Mouse (Mus musculus) spleen, postnatal 10 days (tissue): ENCODE measurements around the gene Speg.

Experiments used
- DNase-seq, 2 experiments: peaks; one replicate each; pipeline ENCODE4 v3.0.0; 2021 to 2022; ENCODE audit warnings: low spot score in 2 of 2

The Speg gene

DNA sequence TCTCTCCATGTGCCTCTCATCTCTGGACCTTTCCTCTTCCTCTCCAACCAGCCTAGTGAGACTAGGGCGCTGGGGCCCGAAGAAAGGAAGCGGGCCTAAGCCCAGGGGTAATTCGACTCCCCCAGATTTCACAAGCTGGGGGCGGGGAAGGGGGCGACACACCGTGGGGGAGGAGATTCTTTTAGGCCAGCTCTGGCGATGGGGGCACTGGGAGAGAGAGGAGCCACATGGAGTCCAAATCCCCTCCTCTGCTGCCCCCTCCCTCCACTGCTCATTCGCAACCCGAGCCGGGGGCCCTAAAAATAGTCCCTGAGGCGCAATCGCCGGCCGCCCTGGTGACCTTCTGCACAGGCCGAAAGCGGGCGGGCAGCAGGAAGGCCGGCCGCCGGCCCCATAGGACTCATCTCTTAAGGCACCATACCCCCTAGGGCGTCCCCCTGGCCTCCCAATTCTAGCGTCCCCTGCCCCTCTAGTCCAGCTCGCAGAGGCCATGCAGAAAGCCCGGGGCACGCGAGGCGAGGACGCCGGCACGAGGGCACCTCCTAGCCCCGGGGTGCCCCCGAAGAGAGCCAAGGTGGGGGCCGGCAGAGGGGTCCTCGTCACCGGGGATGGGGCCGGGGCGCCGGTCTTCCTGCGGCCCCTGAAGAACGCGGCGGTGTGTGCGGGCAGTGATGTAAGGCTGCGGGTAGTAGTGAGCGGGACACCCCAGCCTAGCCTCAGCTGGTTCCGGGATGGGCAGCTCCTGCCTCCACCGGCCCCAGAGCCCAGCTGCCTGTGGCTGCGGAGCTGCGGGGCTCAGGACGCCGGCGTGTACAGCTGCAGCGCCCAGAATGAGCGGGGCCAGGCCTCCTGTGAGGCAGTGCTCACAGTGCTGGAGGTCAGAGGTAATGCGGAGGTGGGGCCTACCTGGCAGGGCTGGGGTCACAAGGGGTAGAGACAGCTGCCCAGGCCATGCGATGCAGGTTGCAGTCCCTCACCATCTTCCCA is at the start of gene Speg:
Speg (plus strand) TSS at position 348 of the 987 bp plus-strand sequence.
- DNase-seq, result no peak

DNA sequence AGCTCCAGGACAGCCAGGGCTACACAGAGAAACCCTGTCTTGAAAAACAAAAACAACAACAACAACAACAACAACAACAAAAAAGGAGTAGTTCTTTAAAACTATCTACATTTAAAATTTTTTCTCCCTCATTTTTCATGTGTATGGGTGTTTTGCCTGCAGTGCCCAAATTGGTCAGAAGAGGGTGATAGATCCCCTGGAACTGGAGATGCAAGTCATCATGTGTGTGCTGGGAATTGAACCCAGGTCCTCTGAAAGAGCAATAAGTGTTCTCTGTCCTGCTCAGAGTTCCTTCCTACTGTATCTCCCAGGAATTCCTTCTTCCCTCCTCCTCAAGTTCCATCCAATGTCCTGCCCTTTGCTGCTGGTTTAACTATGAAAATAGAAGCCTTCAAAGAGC is 47.6 kb upstream of the Speg start:
- no peak for DNase-seq

DNA sequence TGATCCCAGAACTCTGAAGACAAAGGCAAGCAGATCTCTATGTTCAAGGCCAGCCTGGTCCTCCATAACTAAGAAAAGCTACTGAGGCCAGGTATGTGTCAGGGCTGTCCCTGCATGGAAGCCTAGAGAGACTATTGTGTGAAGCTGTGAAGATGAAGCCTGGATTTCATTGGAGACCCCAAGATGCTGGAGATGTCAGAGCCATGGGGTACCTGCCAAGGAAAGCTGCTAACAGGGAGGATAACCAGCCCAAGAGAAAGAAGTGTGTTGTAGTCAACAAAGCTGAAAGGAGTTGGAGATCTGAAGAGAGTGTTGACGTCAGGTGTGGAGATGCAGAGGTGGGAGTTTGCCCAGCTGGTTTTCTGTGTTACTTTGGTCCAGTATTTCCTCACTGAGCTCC is 43.8 kb upstream of the Speg start:
- no peak for DNase-seq

DNA sequence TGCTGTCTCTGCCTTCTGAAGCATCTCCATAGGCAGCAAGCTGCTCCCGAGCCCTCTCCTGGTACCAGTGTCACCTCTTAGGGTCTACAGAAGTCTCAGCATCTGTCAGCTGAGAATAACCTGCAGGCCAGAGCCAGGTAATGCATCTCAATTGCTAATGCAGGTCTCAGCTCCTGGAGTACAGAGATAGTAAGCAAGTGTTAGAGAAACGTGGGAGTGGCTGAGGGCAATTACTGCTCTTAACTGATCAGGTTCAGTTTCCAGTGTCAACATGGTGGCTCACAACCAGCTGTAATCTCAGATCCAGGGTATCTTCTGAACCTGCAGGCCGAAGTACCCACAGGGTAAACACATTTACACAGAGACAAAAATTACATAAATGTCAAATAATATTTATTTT is 38.6 kb upstream of the Speg start:
- DNase-seq, result no peak

DNA sequence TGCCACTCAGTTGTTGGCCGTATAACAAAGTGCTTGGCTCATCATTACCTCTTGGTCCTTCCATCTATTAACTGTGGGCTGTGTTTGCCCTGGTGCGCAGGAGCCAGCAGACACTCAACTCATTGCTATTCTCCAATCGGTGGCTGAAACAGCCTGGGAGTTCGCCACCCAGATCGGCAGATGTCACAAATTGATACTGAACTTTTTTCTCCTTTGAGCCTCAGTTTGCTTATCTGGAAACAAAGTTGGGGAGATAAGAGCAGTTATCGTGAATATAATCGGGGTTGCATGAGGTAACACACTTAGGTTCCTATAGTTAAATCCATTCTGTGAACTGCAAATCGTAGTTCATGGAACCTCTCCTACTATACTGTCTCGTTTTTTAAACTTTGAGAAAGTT is 38.0 kb upstream of the Speg start:
- DNase-seq, result no peak

DNA sequence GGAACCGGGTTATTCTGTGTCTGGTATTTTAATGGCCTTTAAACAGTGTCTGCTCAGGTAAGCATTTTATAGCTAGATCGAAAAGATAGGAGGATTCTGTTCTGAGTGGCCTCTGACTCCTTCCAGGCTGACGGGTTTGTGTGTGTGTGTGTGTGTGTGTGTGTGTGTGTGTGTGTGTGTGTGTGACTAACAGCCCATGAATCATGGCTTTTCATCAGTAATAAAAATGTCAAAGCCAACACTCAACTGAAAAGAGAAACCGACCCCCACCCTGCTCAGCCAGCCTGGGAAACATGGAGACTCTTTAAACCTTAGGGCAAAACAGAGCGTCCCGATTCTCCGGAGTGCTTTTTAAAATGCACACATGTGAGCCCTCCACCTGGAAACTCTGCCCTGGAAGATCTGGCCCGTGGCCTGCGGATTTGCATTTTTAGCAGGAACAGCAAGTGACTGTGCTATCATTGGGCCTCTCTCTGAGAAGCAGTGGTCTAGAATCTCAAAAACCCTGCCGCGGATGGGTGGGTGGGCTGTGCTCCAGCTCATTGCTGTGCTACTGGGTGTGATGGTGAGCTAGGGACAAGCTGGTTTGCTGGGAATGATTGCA is 36.9 kb upstream of the Speg start:
- no peak for DNase-seq

DNA sequence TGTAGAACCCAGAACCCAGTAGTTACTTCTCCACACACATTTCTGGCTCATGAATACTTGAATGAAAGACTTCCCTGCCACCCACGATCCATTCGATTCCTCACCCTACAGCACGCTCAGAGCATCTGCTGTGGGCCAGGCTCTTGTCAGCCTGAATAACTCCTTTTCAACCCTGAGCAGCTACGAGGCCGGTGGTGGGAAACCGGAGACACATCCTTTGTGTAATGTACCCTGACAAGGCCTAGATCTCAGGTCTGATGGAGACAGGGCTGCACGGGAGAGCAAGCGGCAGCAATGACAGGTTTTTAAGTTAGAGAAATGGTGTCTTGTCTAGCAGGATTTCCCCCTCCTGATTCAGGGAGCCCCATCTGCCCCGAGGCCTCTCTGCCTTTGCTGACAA is 35.8 kb upstream of the Speg start:
- DNase-seq, result no peak

DNA sequence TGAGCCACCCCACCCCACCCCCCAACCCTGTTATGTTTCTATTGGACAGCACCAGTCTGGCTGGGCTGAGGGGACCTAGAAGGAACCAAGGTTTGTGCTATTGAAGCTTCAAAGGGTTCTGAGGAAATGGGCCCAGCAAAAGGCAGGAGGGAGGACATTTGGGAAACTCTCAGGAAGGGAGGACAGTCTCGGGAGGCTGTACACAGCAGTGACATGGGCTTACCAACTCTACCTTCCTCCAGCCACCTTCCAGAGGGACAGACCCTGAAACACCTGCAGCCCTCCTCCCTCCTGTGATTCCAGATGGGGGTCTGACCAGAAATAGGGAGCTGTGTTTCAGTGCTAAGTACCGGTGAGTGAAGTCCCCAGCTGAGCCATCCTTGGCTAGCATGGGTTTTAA is 34.6 kb upstream of the Speg start:
- no peak for DNase-seq

DNA sequence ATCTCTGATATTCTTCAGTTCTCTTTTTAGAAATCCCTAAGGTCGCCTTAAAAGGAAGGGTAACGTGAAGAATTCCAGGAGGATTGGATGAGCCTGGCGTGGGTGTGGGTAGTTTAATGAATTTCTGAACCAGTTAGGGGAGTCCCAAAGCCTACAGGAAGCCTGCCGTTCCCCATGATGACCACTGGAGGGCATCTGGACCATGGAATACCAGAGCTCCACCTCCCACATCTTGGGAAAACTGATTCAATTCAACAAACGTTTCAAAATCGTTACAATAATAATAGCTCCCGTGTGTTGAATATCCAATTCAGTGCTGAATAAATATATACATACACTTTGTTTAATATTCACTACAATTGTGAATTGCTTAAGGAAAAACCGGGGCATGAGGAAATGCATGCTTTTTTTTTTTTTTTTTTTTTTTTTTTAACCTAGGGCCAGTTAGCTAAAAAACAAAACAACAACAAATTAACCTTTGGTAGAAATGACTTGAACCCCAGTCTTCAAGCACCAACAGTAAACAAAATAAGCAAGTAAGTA is 32.2 kb upstream of the Speg start:
- DNase-seq, result peak in 1 of 2 experiments; percentile 37

DNA sequence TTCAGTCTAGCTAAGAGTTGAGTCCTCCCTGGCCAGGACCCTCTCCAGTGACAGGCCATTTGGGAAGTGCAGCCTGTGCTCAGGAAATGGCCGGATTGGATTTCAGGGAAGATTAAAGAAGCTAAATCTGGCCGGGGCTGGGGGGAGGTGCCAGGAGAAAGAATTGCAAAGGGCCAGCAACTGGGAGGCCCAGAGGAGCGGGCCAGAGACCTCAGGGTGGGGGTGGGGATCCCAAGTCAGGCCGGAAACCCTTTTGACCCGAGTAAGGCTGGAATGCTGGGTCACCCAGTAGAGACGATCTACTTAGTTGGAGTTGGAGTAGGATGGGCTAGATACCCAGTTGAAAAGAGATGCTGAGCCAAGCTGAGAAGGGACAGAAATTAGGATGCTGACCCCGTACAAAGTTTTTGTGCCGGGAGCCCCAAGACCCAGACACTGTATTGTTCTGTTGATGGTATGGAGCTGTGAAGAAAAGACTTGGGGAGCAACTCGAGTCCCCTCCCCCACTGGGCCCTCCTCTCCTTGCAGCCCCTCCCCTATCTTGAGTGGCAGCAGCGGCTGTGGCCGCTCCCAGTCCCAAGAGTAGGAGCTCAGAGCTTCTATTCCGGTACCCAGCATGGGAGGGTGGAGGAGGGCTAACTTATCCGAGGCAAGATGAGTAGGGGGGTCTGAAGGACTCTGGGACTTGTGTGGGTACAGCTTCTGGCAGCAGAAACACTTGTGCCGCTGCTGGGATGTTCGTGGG is 30.6 kb upstream of the Speg start:
- DNase-seq, result peak in 1 of 2 experiments; percentile 17

DNA sequence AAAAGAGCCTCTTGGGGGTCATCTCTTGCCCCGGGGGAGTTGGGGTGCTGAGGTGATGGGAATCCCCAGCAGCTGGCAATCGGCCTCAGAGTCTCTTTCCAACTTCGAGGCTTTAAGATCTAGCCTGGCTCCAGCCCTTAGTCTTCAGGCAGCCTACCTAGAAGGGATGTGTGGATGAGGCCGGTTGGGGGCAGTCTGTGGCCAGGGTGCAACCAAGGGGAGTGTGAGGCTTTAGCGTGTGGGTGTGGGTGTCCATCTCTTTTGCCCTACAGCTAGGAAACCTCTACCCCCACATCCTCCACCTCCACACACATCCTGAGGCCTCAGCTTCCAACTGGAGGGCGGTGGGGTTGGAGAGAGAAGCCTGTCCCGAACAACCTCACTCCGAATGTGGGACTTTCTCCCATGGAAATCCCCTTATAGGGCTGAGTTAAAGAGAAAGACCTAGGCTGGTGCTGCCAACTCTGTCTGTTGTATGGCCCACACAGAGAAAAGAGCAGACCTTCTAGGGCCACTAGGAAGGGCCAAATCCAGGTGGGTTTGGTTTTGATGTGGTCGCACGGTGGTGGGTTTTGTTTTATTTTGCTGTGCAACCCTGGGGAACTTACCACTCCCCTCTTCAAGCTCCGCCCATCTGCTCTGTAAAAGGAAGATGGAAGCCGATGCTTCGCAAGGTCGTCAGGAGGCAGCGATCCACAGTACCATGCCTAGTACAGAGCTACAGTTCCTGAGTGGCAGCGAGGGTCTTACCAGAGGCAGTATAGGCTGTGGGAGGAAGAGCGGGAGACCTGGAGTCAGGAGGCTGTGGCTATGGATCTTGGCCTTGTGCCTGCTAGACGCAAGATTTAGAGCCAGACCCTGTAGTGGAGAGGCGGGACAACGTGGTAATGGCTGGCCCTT is 29.8 kb upstream of the Speg start:
- no peak for DNase-seq

DNA sequence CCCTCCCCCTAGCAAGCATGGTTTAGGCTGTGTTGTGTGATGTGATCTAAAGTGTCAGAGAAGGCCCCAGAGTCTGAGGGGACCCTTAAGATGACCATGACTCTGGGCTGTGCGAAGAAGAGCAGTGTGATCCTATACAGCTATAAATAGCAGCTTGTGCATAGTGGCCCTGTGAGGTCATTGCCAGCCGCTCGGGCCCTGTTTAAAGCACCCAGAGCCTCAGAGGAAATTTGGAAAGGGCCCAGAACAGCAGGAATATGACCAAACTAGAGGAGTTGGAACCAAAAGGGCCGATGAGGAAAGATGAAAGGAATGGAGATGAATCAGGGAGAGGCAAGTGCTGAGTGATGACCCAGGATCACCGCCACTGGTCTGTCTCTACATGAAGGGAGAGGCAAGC is 27.8 kb upstream of the Speg start:
- no peak for DNase-seq

DNA sequence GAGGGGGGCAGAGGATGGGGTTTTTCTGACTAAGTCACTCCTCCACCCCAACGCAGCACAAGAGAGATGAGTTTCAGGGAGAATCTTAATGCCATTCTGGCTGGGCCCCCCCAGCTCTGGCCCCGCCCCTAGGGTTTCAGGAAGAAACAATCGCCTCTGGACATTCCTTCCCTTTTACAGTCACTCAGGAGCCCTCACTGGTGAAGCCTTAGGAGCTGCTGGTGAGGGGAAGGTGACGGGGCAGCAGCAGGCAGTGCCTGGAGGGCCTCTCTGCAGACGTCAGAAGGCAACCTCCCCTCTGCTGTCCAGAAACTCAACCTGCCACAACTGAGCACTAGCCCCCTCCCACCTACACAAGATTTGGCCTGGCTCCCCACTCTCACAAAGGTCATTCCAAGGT is 25.8 kb upstream of the Speg start:
- no peak for DNase-seq

DNA sequence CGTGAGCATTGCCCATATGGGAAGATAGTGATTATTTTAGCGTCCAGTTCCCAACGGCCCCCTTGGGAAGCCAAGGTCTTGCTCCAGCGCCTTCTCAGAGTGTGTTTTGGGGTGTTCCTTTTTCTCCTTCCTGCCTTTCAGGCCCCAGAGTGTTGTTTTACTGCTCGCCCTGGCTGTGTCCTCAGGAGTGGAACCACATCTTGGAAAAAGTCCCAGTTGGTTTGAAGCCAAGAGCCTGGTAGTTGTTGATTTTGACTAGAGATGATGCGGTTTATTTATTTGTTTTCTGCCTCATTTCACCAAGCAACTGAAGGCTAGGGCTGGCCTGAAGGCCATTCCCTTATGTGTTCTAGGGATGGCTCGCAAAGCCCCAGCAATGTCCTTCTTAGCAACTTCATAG is 17.8 kb upstream of the Speg start:
- DNase-seq, result no peak

DNA sequence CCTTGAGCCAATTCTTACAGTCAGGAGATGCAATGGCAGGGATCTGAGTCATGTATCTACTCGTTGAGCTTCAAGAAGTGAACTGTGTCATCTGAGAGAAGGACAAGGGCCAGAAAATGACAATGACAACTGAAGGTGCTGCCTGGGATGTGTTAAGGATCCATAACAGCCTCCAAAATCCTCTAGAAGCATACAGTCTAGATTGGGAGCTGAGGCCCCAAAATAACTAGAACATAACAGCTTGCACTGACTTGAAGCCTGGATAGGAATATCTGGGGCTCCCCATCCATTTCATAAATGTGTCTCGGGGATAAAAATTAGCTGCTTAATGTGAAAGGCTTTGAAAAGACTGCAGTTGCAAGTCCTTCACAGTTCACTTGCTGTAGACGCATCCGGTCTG is 17.1 kb upstream of the Speg start:
- no peak for DNase-seq

DNA sequence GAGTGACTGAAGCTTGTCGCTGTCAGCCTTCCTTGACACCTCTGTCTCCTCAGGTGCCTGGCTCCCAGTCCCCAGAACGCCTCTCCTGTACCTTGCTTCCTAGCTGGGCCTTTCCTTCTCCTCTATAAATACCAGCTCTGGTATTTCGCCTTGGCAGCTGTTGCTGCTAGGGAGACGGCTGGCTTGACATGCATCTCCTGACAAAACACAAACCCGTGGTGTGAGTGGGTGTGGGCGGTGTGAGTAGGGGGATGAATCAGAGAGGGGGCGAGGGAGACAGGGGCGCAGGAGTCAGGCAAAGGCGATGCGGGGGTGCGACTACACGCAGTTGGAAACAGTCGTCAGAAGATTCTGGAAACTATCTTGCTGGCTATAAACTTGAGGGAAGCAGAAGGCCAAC is 15.8 kb upstream of the Speg start:
- DNase-seq, result no peak

DNA sequence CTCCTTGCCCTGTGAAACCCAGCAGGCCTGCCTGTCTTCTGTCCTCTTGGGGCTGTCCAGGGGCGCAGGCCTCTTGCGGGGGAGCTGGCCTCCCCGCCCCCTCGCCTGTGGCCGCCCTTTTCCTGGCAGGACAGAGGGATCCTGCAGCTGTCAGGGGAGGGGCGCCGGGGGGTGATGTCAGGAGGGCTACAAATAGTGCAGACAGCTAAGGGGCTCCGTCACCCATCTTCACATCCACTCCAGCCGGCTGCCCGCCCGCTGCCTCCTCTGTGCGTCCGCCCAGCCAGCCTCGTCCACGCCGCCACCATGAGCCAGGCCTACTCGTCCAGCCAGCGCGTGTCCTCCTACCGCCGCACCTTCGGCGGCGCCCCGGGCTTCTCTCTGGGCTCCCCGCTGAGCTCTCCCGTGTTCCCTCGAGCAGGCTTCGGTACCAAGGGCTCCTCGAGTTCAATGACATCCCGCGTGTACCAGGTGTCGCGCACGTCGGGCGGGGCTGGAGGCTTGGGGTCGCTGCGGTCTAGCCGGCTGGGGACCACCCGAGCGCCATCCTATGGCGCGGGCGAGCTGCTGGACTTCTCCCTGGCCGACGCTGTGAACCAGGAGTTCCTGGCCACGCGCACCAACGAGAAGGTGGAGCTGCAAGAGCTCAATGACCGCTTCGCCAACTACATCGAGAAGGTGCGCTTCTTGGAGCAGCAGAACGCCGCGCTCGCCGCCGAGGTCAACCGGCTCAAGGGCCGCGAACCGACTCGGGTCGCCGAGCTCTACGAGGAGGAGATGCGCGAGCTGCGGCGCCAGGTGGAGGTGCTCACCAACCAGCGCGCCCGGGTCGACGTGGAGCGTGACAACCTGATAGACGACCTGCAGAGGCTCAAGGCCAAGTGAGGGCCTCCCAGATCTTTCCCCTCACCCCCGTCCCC is 14.7 kb upstream of the Speg start, which contains the start of gene Des:
Des (plus strand) TSS at position 218 of the 920 bp plus-strand sequence.
- DNase-seq, result peak in 1 of 2 experiments; percentile 26

DNA sequence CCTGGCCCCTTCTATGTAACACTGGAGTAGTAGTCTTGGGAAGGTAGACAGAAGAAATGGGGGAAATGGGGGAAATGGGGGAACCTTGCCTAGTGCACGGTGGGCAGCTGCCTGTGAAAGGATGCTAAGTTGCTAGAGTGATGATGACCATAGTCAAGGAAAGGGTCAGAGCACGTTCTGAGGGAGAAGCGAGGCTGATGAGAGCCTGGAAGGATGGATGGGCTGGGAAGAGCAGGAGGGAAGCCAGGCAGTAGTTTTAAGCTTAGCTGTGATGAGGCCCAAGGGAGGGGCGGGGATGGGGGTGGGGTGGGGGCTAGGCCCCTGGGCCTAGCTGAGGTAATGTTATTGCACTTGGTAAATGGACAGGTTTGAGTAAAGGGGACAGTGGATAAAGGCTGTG is 14.0 kb upstream of the Speg start:
- no peak for DNase-seq

DNA sequence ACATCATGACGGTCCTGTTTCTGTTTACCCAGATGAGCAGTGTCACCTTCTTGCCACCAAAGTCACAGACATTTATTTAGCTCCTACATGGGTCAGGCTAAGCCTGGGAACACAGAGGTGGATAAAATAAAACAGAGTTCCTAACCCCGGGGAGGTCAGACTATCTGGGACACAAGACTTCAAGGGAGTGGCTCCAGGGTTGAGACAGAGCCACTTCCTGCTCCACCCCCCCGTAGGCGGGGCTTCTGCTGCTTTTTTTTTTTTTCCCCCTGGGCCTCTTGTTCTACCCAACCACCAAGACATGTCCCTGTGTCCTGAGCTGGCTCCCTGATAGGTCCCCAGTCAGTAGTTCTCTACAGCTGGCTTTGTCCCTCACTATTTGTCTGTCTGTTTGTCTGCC is 13.3 kb upstream of the Speg start:
- DNase-seq, result no peak

DNA sequence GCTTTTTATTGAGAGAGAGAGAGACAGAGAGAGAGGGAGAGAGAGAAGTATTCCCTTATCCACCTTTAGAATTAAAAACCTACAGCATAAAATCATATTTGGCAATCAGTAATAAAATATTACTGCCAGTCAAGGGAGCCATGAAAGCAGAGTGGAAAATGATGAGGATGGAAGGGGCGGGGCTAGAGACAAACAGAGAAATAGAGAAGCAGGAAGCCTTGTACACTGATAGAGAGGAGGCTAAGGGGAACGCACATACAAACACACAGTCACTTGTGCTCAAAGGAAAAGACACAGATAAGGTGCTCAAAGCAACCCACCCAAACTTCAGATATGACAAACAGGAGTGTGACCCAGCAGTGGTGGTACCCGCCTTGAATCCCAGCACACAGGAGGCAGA is 11.2 kb upstream of the Speg start:
- DNase-seq, result no peak
